Mouse (Mus musculus) layer of hippocampus, adult 6 months (tissue): ENCODE measurements around the gene Samd10. TPM values are rescaled to one million over a fixed set of nuclear protein-coding genes. Genes with fewer than 3 reads are reported as not detected.

Experiments used
- long read RNA-seq, 2 experiments: library from polyadenylated mRNA; unstranded; transcript quantifications; one replicate each; pipeline ENCODE4 v2.0.0; 2019 to 2020
- microRNA-seq: library from miRNA; unstranded; fragments of <30 nt; microRNA quantifications from one replicate; pipeline ENCODE4 v1.2.0, GENCODE M21; 2020
- polyA plus RNA-seq: library from polyadenylated mRNA; unstranded; fragments of <200 nt; fragmentation: Nextera tagmentation; gene quantifications from 2 replicates; pipeline ENCODE4 v1.2.3, GENCODE M21; 2021

Gene Samd10
- 13.9 and 18.8 TPM in 2 replicates for polyA plus RNA-seq
- long read RNA-seq, experiment 1, transcript Samd10-203 (5 exons, 2,131 nt) = major isoform, 16 of 30 reads
- long read RNA-seq, experiment 1, transcript Samd10-201 (5 exons, 2,164 nt) = minor isoform, 11 of 30 reads
- long read RNA-seq, experiment 1, partial matches to known transcripts = 2 of 30 reads
- long read RNA-seq, experiment 1, other reads (novel, unspliced or antisense) = 1 of 30 reads
- long read RNA-seq, experiment 2, transcript Samd10-201 (5 exons, 2,164 nt) = major isoform, 53 of 126 reads
- long read RNA-seq, experiment 2, transcript Samd10-203 (5 exons, 2,131 nt) = minor isoform, 52 of 126 reads
- long read RNA-seq, experiment 2, partial matches to known transcripts = 2 of 126 reads
- long read RNA-seq, experiment 2, other reads (novel, unspliced or antisense) = 19 of 126 reads

GRCm38 (mm10) chr2:181598454-181599351 is at the start of gene Samd10:
TSS of gene Samd10 (minus strand) at chr2:181599212.

GRCm38 (mm10) chr2:181592231-181593041 is 6.6 kb downstream of the Samd10 start, which contains the start of gene Zfp512b:
TSS of gene Zfp512b (minus strand) at chr2:181592803.

GRCm38 (mm10) chr2:181591528-181592085 is 7.4 kb downstream of the Samd10 start, which contains the start of gene Prpf6:
TSS of gene Prpf6 (plus strand) at chr2:181591868.

GRCm38 (mm10) chr2:181584411-181584942 is 14.5 kb downstream of the Samd10 start, which contains the start of gene Uckl1:
TSS of gene Uckl1 (minus strand) at chr2:181584892.

Small RNA genes lying within 50 kb of the gene (microRNA-seq; reads per million reads assigned to microRNA genes)
- not detected for gene Mir7006

Other genes with a start within 250 kb of the Samd10 start
- 19.8 and 20.5 TPM in 2 replicates for gene Zgpat, start 234.3 kb downstream of the Samd10 start, polyA plus RNA-seq
- gene Arfrp1, start 233.8 kb downstream of the Samd10 start, polyA plus RNA-seq = 52.9 and 56.3 TPM in 2 replicates
- 2.0 and 2.8 TPM in 2 replicates for gene Lime1, start 219.1 kb downstream of the Samd10 start, polyA plus RNA-seq
- 2.8 and 3.0 TPM in 2 replicates for gene Zbtb46, start 139.8 kb downstream of the Samd10 start, polyA plus RNA-seq
- gene Abhd16b, start 106.0 kb downstream of the Samd10 start, polyA plus RNA-seq = not detected in 2 replicates
- 92.7 and 98.3 TPM in 2 replicates for gene Tpd52l2, start 102.1 kb downstream of the Samd10 start, polyA plus RNA-seq
- 113 and 124 TPM in 2 replicates for gene Dnajc5, start 78.7 kb downstream of the Samd10 start, polyA plus RNA-seq
- gene Uckl1, start 14.3 kb downstream of the Samd10 start, polyA plus RNA-seq = 27.8 and 30.1 TPM in 2 replicates
- gene Prpf6, start 7.3 kb downstream of the Samd10 start, polyA plus RNA-seq = 51.0 and 58.7 TPM in 2 replicates
- gene Zfp512b, start 6.4 kb downstream of the Samd10 start, polyA plus RNA-seq = 8.0 and 8.6 TPM in 2 replicates
- not detected in 2 replicates for gene Gm29797, start 57.8 kb upstream of the Samd10 start, polyA plus RNA-seq
- 2.4 and 4.7 TPM in 2 replicates for gene Sox18, start 72.4 kb upstream of the Samd10 start, polyA plus RNA-seq
- 54.4 and 58.7 TPM in 2 replicates for gene Tcea2, start 81.1 kb upstream of the Samd10 start, polyA plus RNA-seq
- gene Rgs19, start 94.8 kb upstream of the Samd10 start, polyA plus RNA-seq = 48.8 and 52.4 TPM in 2 replicates
- gene Lkaaear1, start 99.2 kb upstream of the Samd10 start, polyA plus RNA-seq = not detected in 2 replicates
- 21.8 and 24.4 TPM in 2 replicates for gene Oprl1, start 115.8 kb upstream of the Samd10 start, polyA plus RNA-seq
- 0.93 and 1.0 TPM in 2 replicates for gene Myt1, start 164.1 kb upstream of the Samd10 start, polyA plus RNA-seq
- gene Pcmtd2, start 238.6 kb upstream of the Samd10 start, polyA plus RNA-seq = 17.0 and 19.4 TPM in 2 replicates